Mouse (Mus musculus) gastrocnemius, postnatal 10 days (tissue): ENCODE data around the gene Hspa12a. TPM values are rescaled to one million over a fixed set of nuclear protein-coding genes. Genes with fewer than 3 reads are reported as not detected.

Source experiments
- DNase-seq: peaks from one replicate; pipeline ENCODE4 v3.0.0; 2021; ENCODE audit warnings: mixed read lengths
- total RNA-seq, 2 experiments: library from RNA; stranded (reverse); gene quantifications; 2 replicates each; pipeline ENCODE4 v1.2.3; 2021

Hspa12a gene
- total RNA-seq, 2 experiments from 2014 or later, result 16.2 to 16.8 TPM

- DNase-seq, result no peak
Measured at GRCm38 (mm10) chr19:58823301-58823700, 120.2 kb downstream of the Hspa12a start.

- DNase-seq, result peak; percentile 77
Measured at GRCm38 (mm10) chr19:58822454-58823200, 120.8 kb downstream of the Hspa12a start.

GRCm38 (mm10) chr19:58818571-58819415 lies 124.7 kb downstream of the Hspa12a start:
- no peak for DNase-seq

GRCm38 (mm10) chr19:58817398-58817797 lies 126.1 kb downstream of the Hspa12a start:
- DNase-seq, result no peak

GRCm38 (mm10) chr19:58816453-58817041 lies 126.9 kb downstream of the Hspa12a start:
- DNase-seq, result no peak

- DNase-seq, result no peak
Measured at GRCm38 (mm10) chr19:58815179-58815922, 128.1 kb downstream of the Hspa12a start.

GRCm38 (mm10) chr19:58810536-58810935 lies 132.9 kb downstream of the Hspa12a start:
- no peak for DNase-seq

GRCm38 (mm10) chr19:58808864-58809263 lies 134.6 kb downstream of the Hspa12a start:
- no peak for DNase-seq

GRCm38 (mm10) chr19:58806364-58806763 lies 137.1 kb downstream of the Hspa12a start:
- DNase-seq, result peak; percentile 77

GRCm38 (mm10) chr19:58805191-58805779 lies 138.2 kb downstream of the Hspa12a start:
- no peak for DNase-seq

- no peak for DNase-seq
Measured at GRCm38 (mm10) chr19:58795114-58795669, 148.3 kb downstream of the Hspa12a start.

GRCm38 (mm10) chr19:58794284-58794683 lies 149.2 kb downstream of the Hspa12a start, which contains the start of gene 1700019N19Rik:
1700019N19Rik (minus strand) TSS chr19:58794461.
- DNase-seq, result no peak

- no peak for DNase-seq
Measured at GRCm38 (mm10) chr19:58789194-58789593, 154.3 kb downstream of the Hspa12a start.

- DNase-seq, result no peak
Measured at GRCm38 (mm10) chr19:58783938-58784337, 159.5 kb downstream of the Hspa12a start.

- no peak for DNase-seq
Measured at GRCm38 (mm10) chr19:58781566-58781965, 161.9 kb downstream of the Hspa12a start.

GRCm38 (mm10) chr19:58776461-58776860 lies 167.0 kb downstream of the Hspa12a start:
- no peak for DNase-seq

- no peak for DNase-seq
Measured at GRCm38 (mm10) chr19:58767329-58767728, 176.1 kb downstream of the Hspa12a start.

- DNase-seq, result peak; percentile 69
Measured at GRCm38 (mm10) chr19:58762848-58763541, 180.5 kb downstream of the Hspa12a start.

- DNase-seq, result no peak
Measured at GRCm38 (mm10) chr19:58762316-58762715, 181.1 kb downstream of the Hspa12a start.

- no peak for DNase-seq
Measured at GRCm38 (mm10) chr19:58759423-58759822, 184.0 kb downstream of the Hspa12a start, which contains the start of gene Pnliprp2. Pnliprp2 (plus strand) TSS chr19:58759719.

GRCm38 (mm10) chr19:58758871-58759270 lies 184.6 kb downstream of the Hspa12a start:
- no peak for DNase-seq
